Mouse (Mus musculus) bone marrow, adult 2 months (tissue): ENCODE results near the gene Gtpbp3. TPM values are rescaled to one million over a fixed set of nuclear protein-coding genes. Genes with fewer than 3 reads are reported as not detected.
A peak's percentile ranks its signal among the peaks of the same experiment; 100 is the strongest.

Source experiments
- H3K27ac ChIP-seq: fragments of 200-500 bp; 2 replicates; pipeline ENCODE4 v1.5.1; 2012; ENCODE audit warnings: low read depth, mild to moderate bottlenecking, control low read depth, inconsistent platforms, low read length; ENCODE audit not compliant: control insufficient read depth, poor library complexity, insufficient read depth
- H3K4me1 ChIP-seq: fragments of 200-500 bp; 2 replicates; pipeline ENCODE4 v1.6.1; 2011; ENCODE audit warnings: low read length; ENCODE audit not compliant: control insufficient read depth, insufficient read depth
- H3K4me3 ChIP-seq: fragments of 200-500 bp; replicated peaks from 2 replicates; pipeline ENCODE3; 2011; ENCODE audit warnings: mild to moderate bottlenecking, low read depth, low read length, control low read depth; ENCODE audit not compliant: control insufficient read depth
- CTCF ChIP-seq: fragments of 200-500 bp; IDR thresholded peaks from 2 replicates; pipeline ENCODE4 v1.5.1; 2011; ENCODE audit warnings: low read length, control low read depth; ENCODE audit not compliant: control insufficient read depth, insufficient read depth
- POLR2A ChIP-seq: fragments of 200-500 bp; IDR thresholded peaks from 2 replicates; pipeline ENCODE4 v1.6.1; 2011; ENCODE audit warnings: low read depth, mild to moderate bottlenecking, control low read depth, low read length, borderline replicate concordance; ENCODE audit not compliant: control insufficient read depth
- WGBS: fragments of 180-500 bp; shearing (Covaris S2); methylation state at CpG from one replicate; pipeline ENCODE4 v1.1.7; 2018; 5-methylcytosine and 5-hydroxymethylcytosine counted together
- polyA plus RNA-seq: library from polyadenylated mRNA; stranded (reverse); fragments of >200 nt; gene quantifications from 2 replicates; pipeline ENCODE4 v1.2.4, GENCODE M21; 2011; ENCODE audit warnings: low replicate concordance; ENCODE audit not compliant: missing spikeins, insufficient read depth, insufficient read length

Gtpbp3 gene
- polyA plus RNA-seq, 1 experiment, result 7.9 TPM

DNA sequence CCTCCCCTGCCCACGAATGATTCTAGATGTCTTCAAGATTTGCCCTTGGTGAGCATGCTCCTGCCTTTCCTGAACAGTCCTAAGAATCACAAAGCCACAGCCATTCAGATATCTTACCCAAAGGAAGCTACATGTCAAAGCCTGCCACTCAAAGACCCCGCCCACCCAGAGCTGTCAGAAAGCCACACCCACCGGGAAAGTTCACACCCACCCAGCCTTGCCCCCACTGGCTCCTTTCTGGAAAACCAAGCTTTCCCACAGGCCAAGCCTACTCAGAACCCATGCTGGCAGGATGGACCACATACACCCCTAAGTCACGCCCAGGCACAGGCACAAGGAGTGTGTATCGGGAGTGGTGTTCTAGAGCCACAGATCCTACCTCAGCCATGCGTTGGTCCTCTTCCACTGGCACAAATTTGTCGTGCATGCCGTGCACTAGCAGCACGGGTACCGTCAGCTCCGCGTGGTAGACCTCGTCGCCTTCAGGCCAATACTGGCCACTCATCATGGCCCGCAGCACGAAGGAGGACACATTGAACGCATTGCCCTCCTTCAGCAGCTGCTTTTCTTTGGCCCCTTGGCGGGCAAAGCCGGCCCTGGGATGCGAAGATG lies 30.1 kb upstream of the Gtpbp3 start:
- Histone ChIP-seq H3K4me3 (no peak overlapping the region), H3K27ac (no peak overlapping the region), H3K4me1 (no peaks in the 10 kb centered on the region; the same call in 1 of the 2 replicates)
- 87% methylated on average over 20 of the region's 20 CpGs for WGBS
- no peak for TF ChIP-seq CTCF
- no peak for TF ChIP-seq POLR2A

DNA sequence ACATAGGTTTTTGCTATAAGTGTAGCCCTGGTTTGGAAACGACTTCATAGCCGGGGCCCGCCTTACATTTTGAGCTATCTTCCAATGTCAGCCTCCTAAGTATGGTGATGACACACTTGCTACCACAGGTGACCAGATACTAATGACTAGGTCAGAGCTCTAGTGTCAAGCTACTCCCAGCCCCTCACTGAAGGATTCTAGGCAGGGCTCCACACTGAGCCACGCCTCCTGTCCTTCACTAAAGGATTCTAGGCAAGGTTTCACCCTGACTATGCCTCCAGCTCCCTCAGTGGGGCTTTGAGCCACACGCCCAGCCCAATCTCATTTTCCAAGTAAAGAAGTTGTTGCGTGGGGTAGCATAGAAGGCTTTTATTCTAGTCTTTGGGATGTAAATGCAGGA lies 27.2 kb upstream of the Gtpbp3 start:
- WGBS, result 90% methylated on average over 6 of the region's 6 CpGs
- TF ChIP-seq POLR2A (no peak), CTCF (no peak)
- no peak overlapping the region for H3K27ac ChIP-seq
- H3K4me3 ChIP-seq, result no peak overlapping the region
- H3K4me1 ChIP-seq, result peaks cover 2% of the 10 kb centered on the region; the same call in 1 of the 2 replicates

DNA sequence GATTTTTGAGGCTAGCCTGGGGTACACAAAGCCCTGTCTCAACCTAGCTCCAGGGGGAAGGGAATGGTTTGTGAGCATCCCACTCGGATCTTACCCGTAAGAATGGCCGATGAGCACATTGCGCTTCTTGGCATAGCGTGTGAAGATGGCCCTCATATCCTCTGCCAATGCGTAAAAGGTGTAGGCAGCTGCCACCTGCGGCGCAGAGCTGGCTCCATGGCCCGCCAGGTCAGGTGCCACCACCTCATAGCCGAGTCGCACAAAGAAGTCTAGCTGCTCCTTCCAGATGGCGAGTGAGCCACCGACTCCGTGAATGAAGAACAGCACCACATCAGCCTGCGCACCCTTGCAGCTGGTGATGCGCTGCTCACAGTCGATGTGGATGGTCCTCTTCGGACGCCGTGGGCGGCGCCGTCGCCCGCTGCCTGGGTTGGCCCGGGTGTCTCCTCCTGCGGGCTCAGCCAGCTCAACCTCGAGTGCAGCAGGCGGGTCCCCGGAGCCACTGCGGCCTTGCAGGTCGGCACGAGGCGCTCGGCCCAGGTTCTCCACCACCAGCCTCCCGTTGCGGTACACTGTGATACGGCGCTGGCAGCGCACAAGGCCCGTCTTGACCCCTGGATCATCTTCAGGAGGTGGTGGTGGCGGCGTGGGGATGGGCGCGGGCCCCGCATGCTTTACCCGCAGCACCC lies 26.6 kb upstream of the Gtpbp3 start:
- WGBS, result 92% methylated on average over 47 of the region's 47 CpGs
- H3K4me3 ChIP-seq, result no peak overlapping the region
- TF ChIP-seq CTCF (no peak), POLR2A (no peak)
- H3K27ac ChIP-seq, result no peak overlapping the region
- H3K4me1 ChIP-seq, result peaks cover 2% of the 10 kb centered on the region; the same call in 1 of the 2 replicates

DNA sequence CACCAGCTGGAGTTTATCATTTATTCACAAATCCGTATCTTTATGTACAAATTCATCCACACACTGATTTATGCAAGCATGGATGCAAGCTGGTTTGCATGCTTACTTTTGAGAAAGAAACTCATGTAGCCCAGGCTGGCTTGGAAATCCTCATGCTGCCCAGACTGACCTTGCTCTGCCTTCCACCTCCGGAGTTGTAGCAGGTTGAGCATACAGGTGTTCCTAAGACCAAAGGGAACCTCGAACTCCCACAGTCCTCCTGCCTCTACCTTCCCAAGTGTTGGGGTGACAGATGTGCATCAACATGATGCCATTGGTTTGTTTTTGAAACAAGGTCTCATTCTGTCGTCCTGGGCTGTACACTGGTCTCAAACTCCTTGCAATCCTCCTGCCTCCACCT lies 25.7 kb upstream of the Gtpbp3 start:
- Histone ChIP-seq H3K27ac (no peak overlapping the region), H3K4me1 (peaks cover 2% of the 10 kb centered on the region; the same call in 1 of the 2 replicates), H3K4me3 (no peak overlapping the region)
- no peak for TF ChIP-seq POLR2A
- 65% methylated on average over 4 of the region's 4 CpGs for WGBS

- WGBS, result 3% methylated on average over 16 of the region's 16 CpGs
- H3K4me1 ChIP-seq, result peaks cover 2% of the 10 kb centered on the region; the same call in 1 of the 2 replicates
- peak overlapping the region; percentile 28; the same call in 1 of the 2 replicates for H3K27ac ChIP-seq
- H3K4me3 ChIP-seq, result peak overlapping the region; percentile 83
- no peak for TF ChIP-seq CTCF
- TF ChIP-seq POLR2A, result no peak
Measured at GRCm38 (mm10) chr8:71462786-71463185, 25.1 kb upstream of the Gtpbp3 start.

GRCm38 (mm10) chr8:71463188-71464033 lies 24.5 kb upstream of the Gtpbp3 start, which contains the start of gene Abhd8:
Gene Abhd8, minus strand, starts transcription at chr8:71463655.
- TF ChIP-seq POLR2A (peak; percentile 38; the same call in 1 of the 2 replicates), CTCF (no peak)

GRCm38 (mm10) chr8:71464513-71465500 lies 23.1 kb upstream of the Gtpbp3 start, which contains the start of gene Mrpl34:
Gene Mrpl34, plus strand, starts transcription at chr8:71464959.
- peak within 1 kb of the TSS; percentile 83 for H3K4me3 ChIP-seq
- H3K4me1 ChIP-seq, result peaks cover 2% of the 10 kb centered on the region; the same call in 1 of the 2 replicates
- TF ChIP-seq POLR2A (peak; percentile 45; the same call in 1 of the 2 replicates), CTCF (peak; percentile 93)
- WGBS, result under 1% methylated on average over 59 of the region's 59 CpGs
- peak within 1 kb of the TSS; percentile 45 for H3K27ac ChIP-seq

More at GRCm38 (mm10) chr8:71463188-71464033, 24.5 kb upstream of the Gtpbp3 start, which contains the start of gene Abhd8:
- under 1% methylated on average over 55 of the region's 55 CpGs for WGBS
- peaks cover 2% of the 10 kb centered on the region; the same call in 1 of the 2 replicates for H3K4me1 ChIP-seq
- peak within 1 kb of the TSS; percentile 83 for H3K4me3 ChIP-seq
- peak within 1 kb of the TSS; percentile 45 for H3K27ac ChIP-seq
